ENCODE assay signal across 1 mouse cellular context in the genomic region with DNA sequence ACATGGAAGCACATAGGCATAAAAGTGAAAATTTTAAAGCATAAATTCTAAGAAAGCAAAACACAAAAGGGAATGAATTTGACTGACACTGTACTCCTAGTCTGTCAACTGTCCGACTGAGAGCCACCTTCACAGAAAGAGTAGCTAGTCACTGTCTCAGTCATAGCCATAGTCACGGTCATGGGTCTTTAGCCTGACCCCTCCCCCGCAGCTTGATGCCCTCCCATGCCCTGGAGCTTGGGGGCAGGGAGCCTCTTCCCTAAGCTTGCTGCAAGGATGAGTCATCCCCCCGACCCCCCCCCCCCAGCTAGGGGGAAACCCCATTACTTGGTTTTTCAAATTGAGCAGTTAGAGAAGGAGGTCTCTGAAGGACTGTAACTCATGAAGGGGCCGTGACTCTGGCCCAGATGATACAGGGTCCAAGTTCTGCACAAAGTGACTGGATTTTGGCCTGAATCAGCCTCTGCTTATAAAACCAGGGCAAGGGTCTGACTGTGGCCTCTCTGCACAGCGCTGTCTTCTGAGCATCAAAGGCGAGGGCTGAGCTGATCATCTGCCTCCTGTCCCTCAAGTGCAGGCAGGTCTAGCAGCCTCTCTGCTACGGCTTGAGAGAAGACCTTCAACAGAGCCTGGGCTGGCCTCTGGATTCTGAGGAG.
TF ChIP-seq lines count a peak whose summit lies in the region.

No protein-coding gene starts in this region.

TF ChIP-seq in myocyte, 11 proteins besides CTCF, POLR2A, EP300 and RAD21:
- TF ChIP-seq SRF (IDR thresholded peaks at IDR 0.05; ENCODE audit: control insufficient read depth, insufficient read length, low read depth) (no peak), TCF3 (IDR thresholded peaks at IDR 0.05; ENCODE audit: insufficient read length, low read depth) (no peak), USF1 (IDR thresholded peaks at IDR 0.05; ENCODE audit: low read depth) (no peak), MYOG (IDR thresholded peaks at IDR 0.05; ENCODE audit: control insufficient read depth in 1 of 3, insufficient read depth in 1 of 3, insufficient read length in 2 of 3, low read depth in 2 of 3) (no peak), MAX (IDR thresholded peaks at IDR 0.05; ENCODE audit: low read depth) (no peak), POLR2AphosphoS2 (IDR thresholded peaks at IDR 0.05; ENCODE audit: insufficient read length, low read depth) (no peak), REST (IDR thresholded peaks at IDR 0.05; ENCODE audit: insufficient read depth, insufficient read length) (no peak), TCF12 (IDR thresholded peaks at IDR 0.05; ENCODE audit: insufficient read depth, poor library complexity, severe bottlenecking) (no peak), CEBPB (IDR thresholded peaks at IDR 0.05; ENCODE audit: insufficient read depth, poor library complexity, severe bottlenecking) (no peak), MYOD1 (IDR thresholded peaks at IDR 0.05; ENCODE audit: control insufficient read depth in 1 of 3, insufficient read length in 2 of 3, low read depth in 2 of 3) (no peak), E2F4 (IDR thresholded peaks at IDR 0.05; ENCODE audit: insufficient read depth) (no peak)
